Mouse (Mus musculus): ENCODE results near the gene Ina.
A peak's percentile ranks its signal among the peaks of the same experiment; 100 is the strongest.
"Not testable (repeated sequence)": the region's sequence is repeated elsewhere in the genome, so short reads cannot be mapped to it uniquely, and the experiment has no call there.

Gene Ina

DNA sequence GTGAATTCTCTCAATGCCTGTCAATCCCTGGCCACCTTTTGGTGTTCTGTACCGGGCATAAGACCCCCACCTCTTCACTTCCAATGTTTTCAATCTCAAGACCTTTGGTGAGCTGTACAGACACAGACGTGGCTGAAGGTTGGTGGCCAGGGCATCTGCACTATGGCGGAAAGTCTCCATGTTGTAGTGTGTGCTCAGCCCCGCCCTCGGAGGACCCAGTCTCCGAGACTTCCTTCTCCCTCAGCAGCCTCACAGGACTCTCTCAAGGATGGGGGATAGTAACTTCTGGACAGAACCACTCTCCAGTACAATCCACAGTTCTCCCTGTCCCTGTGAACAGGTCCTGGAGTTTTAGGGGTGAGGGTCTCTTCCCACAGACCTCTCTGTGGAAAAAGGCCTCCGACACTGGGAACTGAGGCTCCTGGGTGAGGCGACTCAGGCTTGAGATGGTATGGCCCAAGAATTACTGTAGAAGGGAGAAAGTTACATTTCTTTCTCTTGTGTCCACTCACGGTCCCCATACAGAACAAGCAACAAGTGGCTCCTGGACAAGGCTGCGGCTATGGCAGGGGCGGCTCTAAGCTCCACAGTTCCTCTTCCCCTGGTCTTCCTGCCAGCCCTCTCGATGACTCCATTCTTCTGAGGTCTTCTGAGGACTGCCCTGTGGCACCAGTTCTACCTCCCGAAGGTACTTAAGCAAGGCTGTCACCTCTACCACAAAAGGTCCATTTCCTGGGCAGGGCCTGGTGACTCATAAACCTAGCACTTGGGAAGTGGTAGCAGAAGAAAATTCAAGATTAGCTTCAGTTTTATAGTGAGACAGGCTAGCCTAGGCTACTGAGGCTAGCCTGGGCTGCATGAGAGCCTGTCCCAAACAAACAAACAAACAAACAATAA lies 29.5 kb upstream of the Ina start:
- no peak for DNase-seq

GRCm38 (mm10) chr19:46987646-46988045 lies 26.9 kb upstream of the Ina start:
- no peak for DNase-seq

GRCm38 (mm10) chr19:46988231-46989087 lies 26.0 kb upstream of the Ina start:
- DNase-seq = no peak

- DNase-seq = no peak
Measured at GRCm38 (mm10) chr19:46989479-46990152, 24.9 kb upstream of the Ina start.

DNA sequence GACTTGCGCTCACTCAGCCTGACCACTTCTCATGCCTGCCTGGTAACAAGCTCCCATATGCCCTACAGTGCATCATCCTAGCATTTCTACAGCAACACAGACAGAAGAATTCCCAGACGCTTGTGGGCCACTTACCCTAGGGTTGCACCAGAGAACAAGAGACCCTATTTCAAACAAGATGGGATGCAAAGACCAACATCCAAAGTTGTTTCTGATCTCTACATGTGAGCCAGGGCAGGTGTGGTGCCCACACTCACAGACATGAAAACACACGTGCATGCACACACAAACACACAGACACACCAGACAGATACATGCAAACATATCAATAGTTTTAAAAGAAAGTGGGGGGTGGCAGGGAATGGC lies 24.4 kb upstream of the Ina start:
- no peak for DNase-seq

GRCm38 (mm10) chr19:46990625-46991024 lies 23.9 kb upstream of the Ina start:
- not testable (repeated sequence) for DNase-seq

- peak; percentile 93 to 97 for DNase-seq
Measured at GRCm38 (mm10) chr19:46991145-46991544, 23.4 kb upstream of the Ina start.

DNA sequence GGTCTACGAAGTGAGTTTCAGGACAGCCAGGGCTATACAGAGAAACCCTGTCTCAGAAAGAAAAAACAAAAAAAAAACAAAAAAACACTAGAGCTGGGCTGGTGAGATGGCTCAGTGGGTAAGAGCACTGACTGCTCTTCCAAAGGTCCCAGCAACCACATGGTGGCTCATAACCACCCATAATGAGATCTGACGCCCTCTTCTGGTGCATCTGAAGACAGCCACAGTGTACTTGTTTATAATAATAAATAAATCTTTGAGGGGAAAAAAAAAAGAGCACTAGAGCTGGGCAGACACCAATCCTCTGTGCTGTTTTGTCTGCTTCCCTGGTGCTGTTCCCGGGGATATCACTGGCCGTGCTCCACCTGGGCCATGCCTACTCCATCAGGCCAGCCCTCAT lies 22.2 kb upstream of the Ina start:
- not testable (repeated sequence) for DNase-seq

- DNase-seq = no peak
Measured at GRCm38 (mm10) chr19:46996095-46996494, 18.4 kb upstream of the Ina start.

- DNase-seq = no peak
Measured at GRCm38 (mm10) chr19:46998168-46998870, 16.2 kb upstream of the Ina start.

DNA sequence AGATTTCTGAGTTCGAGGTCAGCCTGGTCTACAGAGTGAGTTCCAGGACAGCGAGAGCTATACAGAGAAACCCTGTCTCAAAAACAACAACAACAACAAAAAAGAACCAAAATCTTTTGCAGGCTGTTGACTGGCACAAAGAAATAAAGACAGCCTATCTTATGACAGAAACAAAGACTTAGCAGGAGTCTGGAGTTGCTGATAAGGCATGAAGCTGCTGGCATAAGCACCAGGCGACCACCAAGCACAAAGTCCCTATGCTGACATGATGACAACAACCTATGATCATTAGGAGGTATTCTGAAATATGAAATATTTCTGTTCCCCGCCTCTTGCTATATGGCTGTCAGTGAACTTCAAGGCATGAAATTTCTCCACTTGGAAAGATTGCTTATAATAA lies 15.5 kb upstream of the Ina start:
- no peak for DNase-seq

- DNase-seq = no peak
Measured at GRCm38 (mm10) chr19:46999753-47000152, 14.7 kb upstream of the Ina start.

- not testable (repeated sequence) for DNase-seq
Measured at GRCm38 (mm10) chr19:47000357-47000756, 14.1 kb upstream of the Ina start.

GRCm38 (mm10) chr19:47003742-47004511 lies 10.6 kb upstream of the Ina start:
- DNase-seq = no peak

GRCm38 (mm10) chr19:47005873-47006272 lies 8.6 kb upstream of the Ina start:
- DNase-seq = no peak

DNA sequence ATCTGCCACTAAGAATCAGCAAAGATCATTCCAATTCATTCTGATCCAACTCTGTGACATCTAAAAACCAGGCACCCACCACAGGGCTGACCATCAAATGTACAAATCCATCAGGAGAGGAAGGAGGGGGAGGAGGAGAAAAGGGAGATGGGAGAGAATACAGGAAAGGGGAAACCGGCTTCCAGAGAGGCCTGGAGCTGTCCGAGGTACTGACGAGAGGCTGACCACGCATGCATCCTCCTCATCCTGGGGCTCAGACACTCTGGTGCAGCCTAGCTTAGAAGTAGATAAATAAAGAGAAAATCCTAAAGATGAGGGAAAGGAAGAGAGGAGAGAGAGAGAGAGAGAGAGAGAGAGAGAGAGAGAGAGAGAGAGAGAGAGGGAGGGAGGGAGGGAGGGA lies 8.2 kb upstream of the Ina start:
- DNase-seq = peak in 1 of 2 experiments; percentile 34

- DNase-seq = no peak
Measured at GRCm38 (mm10) chr19:47009420-47009819, 5.1 kb upstream of the Ina start.

DNA sequence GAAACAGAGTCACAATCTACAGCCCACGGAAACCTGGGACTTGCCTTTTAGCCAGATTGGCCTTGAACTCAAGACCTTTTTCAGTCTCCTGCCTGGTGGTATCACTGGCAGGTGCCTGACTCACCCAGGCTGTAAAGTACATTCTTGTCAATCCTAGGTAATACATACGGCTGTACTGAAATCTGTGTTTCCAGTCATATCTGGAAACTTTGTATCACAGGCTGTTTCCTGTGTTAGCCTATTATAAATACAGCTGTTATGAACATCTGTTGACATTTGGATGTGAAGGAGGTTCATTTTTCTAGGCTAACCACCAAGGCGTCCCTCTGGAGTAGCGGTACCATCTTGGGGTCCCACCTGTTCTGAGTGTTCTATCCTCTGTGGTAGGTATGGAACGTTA lies 4.6 kb upstream of the Ina start:
- DNase-seq = no peak

DNA sequence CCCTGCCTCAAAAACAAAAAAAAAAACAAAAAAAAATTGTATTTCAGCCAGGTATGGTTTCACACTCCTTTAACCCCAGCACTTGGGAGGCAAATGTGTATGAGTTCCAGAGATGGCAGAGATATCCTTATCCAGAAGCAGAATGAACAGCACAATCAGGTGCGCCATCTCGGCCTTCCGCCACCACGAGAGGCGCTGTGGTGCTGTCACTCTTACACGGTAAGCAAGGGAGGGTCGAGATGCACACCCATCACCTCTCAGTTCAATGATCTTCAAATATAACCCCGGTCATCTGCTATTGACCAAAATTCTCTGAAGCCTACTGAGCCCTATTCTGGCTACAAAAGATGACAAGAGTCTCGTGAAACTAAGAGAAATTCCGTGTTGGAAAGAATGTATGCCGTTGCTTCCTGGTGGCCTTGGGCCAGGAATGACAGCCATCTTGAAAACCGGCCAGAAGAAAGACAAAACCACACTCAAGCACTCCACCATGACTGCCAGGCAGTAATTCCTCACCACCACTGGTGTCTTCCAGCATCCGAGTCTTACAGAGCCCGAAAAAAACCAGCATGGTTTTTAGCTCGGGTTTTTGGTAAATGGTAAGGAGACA lies 1.9 kb upstream of the Ina start:
- DNase-seq = peak; percentile 64 to 67

GRCm38 (mm10) chr19:47013340-47014158 lies 949 bp upstream of the Ina start:
- DNase-seq = peak; percentile 46 to 54

DNA sequence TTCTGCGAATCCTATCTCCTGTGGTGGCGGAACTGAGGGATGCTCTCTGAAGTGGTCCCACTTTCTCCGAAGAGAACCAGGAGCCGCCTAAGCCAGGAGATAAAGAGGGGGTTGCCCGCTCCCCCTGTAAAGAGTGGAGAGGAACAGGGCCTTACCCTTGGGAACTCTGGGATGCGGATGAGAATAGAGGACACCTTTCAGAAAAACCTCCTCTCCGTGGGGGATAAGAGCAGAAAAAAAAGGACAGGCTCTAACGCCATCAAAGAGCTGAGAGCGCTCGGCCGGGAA lies 395 bp upstream of the Ina start:
- no peak for DNase-seq

Data from cerebellum, postnatal 10 days (tissue).